Mouse (Mus musculus): ENCODE results near the gene Afmid. TPM values are rescaled to one million over a fixed set of nuclear protein-coding genes. Genes with fewer than 3 reads are reported as not detected.
"Not testable (repeated sequence)": the region's sequence is repeated elsewhere in the genome, so short reads cannot be mapped to it uniquely, and the experiment has no call there.

The Afmid gene
- total RNA-seq, 2 experiments from 2014 or later, result 0.70 to 9.4 TPM

GRCm38 (mm10) chr11:117792281-117792888 lies 33.3 kb upstream of the Afmid start:
- peak; percentile 72 for ATAC-seq (replicated peaks; ENCODE audit: low FRiP score, low TSS enrichment, poor library complexity, severe bottlenecking)

DNA sequence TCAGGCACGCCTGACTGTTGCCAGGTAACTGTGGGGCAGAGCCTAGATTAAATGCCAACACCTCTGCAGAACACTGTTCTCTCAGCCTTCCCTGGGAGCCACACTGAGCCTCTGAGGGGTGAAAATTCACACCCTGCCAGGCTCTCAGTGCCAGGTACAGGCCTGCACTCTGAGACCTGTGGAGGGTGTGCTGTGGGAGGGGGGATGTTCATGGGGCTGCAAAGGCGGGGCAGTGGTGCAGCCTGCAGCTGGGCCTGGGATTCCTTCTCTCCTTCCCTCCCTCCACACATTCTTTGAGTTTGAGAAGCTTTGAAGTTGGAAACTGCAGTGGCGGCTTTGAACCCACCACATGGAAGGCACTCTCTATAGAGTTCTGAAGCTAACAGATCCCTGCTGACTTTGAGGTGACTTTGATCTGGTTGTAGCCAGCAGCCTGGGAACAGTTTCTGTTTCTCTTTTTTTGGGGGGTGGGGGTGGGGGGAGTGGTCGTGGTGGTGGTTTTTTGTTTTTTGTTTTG lies 31.6 kb upstream of the Afmid start:
- ATAC-seq (replicated peaks; ENCODE audit: low FRiP score, low TSS enrichment, poor library complexity, severe bottlenecking), result no peak

GRCm38 (mm10) chr11:117796954-117797353 lies 28.8 kb upstream of the Afmid start:
- ATAC-seq (replicated peaks; ENCODE audit: low FRiP score, low TSS enrichment, poor library complexity, severe bottlenecking), result peak; percentile 9; the same call in 1 of the 2 replicates

DNA sequence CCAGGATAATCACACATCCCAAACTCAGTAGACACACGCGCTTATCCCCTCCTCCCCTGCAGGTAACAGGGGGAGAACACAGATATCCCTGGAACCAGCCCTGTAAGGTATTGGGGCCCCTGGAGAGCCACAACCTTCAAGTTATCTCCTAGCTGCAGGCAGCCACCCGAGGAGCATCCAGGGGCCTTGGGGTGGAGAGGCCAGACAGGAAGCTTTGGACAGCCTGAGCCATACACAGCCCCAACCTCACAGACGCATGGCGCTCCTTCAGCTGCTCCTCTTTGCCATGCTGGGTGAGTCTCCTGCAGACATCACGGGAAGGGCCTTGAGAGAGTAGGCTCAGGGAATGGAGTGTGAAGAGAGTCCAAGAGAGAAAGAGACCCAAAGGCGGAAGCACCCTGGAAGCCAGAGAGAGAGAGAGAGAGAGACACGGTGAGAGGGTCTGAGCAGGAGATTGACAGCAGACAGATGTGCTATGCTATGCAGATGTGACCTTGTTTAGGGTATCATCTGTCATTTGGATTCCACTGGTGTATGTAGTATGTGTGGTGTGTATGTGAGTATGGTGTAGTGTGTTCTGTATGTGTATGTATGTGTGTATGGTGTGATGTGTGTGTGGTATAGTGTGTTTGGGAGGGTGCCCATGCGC lies 28.1 kb upstream of the Afmid start, which contains the start of gene 6030468B19Rik:
6030468B19Rik (plus strand) TSS at position 150 of the 649 bp plus-strand sequence.
- peak; percentile 84 for ATAC-seq (replicated peaks; ENCODE audit: low FRiP score, low TSS enrichment, poor library complexity, severe bottlenecking)

- ATAC-seq (replicated peaks; ENCODE audit: low FRiP score, low TSS enrichment, poor library complexity, severe bottlenecking), result peak; percentile 42
Measured at GRCm38 (mm10) chr11:117798160-117798541, 27.6 kb upstream of the Afmid start.

- ATAC-seq (replicated peaks; ENCODE audit: low FRiP score, low TSS enrichment, poor library complexity, severe bottlenecking), result no peak
Measured at GRCm38 (mm10) chr11:117799174-117799573, 26.6 kb upstream of the Afmid start.

- ATAC-seq (replicated peaks; ENCODE audit: low FRiP score, low TSS enrichment, poor library complexity, severe bottlenecking), result no peak
Measured at GRCm38 (mm10) chr11:117800038-117800437, 25.7 kb upstream of the Afmid start.

DNA sequence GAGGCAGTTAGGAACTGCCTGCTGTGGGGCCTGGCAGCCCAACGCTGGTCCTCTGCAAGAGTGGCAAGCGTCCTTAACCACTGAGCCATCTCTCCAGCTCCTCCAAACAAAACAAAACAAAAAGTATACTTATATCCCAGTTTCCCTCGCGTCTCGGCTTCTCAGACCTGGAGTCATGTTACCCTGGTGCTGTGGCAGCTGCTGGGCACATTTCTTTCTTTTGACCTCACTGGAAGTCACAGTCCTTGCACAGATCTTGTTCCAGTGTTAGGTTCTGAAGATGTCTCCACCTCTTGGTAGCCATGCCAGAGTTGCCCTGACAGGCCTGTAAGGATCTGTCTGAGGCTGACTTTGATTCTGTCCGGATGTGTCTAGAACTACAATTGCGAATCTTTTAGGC lies 24.1 kb upstream of the Afmid start:
- ATAC-seq (replicated peaks; ENCODE audit: low FRiP score, low TSS enrichment, poor library complexity, severe bottlenecking), result no peak

- ATAC-seq (replicated peaks; ENCODE audit: low FRiP score, low TSS enrichment, poor library complexity, severe bottlenecking), result no peak
Measured at GRCm38 (mm10) chr11:117803166-117803688, 22.5 kb upstream of the Afmid start.

GRCm38 (mm10) chr11:117806781-117807180 lies 18.9 kb upstream of the Afmid start:
- ATAC-seq (replicated peaks; ENCODE audit: low FRiP score, low TSS enrichment, poor library complexity, severe bottlenecking), result no peak

DNA sequence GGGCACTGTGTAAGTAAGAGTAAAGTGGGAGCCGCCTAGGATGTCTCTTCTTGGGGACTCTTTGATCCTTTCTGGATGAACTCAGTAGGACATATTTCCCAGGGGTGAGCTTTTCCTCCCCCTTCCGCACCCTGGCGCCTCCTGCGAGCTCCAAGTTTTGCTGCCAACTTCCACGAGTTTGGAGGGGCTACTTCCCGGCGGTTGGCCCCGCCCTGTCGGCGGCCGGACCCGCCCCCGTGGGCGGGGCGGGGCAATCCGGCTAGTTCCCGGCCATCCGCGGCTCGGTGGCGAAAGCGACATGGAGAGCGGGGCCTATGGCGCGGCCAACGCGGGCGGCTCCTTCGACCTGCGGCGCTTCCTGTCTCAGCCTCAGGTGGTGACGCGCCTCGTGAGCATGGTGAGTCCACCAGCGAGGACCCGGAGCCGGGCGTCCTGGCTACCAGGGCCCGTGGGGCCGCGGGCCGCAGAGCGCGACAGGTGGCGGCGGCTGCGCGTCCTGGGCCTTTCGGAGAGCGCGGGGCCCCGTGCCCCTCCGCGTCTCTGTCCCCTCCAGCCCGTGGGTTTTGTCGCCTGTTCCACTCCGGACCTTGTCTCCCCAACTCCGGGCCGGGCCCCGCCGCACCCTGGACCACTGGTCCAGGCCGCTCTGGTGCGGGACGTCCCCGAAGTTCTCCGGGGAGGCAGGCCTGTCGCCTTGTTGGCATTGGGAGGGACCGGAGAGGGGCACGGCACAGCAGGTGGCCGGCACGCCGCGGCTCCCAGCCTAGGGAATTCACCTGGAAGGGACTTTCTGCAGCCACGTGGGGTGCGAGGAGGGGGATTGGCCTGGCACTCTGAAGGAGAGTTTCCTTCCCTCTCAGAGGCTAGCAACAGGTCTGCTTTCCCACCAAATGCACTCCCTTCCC lies 16.1 kb upstream of the Afmid start, which contains the start of the genes Gm20708 and Syngr2:
Gm20708 (plus strand) TSS at position 262 of the 905 bp plus-strand sequence.
Syngr2 (plus strand) TSS at position 262 of the 905 bp plus-strand sequence.
- peak; percentile 42; the same call in 1 of the 2 replicates for ATAC-seq (replicated peaks; ENCODE audit: low FRiP score, low TSS enrichment, poor library complexity, severe bottlenecking)

GRCm38 (mm10) chr11:117810401-117811046 lies 15.2 kb upstream of the Afmid start:
- ATAC-seq (replicated peaks; ENCODE audit: low FRiP score, low TSS enrichment, poor library complexity, severe bottlenecking), result peak; percentile 79

GRCm38 (mm10) chr11:117813867-117814266 lies 11.9 kb upstream of the Afmid start:
- ATAC-seq (replicated peaks; ENCODE audit: low FRiP score, low TSS enrichment, poor library complexity, severe bottlenecking), result no peak

DNA sequence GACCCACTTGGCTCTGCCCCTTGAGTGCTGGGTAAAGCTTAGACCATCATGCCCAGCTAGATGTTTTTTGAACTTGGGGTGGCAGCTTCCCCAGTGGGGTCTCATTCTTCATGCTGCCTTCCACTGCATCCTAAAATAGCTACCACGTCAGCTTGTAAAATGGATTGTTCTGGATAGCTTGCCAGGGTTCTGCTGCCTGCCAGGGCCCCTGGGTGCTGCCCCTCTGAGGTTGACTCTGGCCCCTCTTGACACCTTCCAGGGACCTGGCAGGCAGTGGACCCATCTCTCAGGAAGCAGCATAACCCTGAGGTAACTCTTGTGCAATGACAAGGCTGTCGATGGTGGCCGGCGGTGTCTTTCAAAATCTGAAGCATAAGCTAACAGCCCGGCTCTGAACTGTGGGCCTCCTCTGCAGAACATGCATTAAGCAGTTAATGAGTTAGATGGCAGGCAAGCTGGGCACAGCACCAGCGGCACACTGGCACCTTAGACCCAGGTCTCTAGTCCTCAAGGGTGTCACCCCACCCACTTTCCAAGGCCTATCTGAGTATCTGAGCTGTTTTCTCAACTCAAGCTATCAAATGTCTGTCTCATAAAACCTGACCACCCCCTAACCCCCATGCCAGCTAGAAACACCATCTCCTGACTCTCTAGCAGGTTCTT lies 10.9 kb upstream of the Afmid start:
- ATAC-seq (replicated peaks; ENCODE audit: low FRiP score, low TSS enrichment, poor library complexity, severe bottlenecking), result no peak

GRCm38 (mm10) chr11:117815850-117816249 lies 9.9 kb upstream of the Afmid start:
- ATAC-seq (replicated peaks; ENCODE audit: low FRiP score, low TSS enrichment, poor library complexity, severe bottlenecking), result not testable (repeated sequence)

GRCm38 (mm10) chr11:117816389-117816996 lies 9.2 kb upstream of the Afmid start:
- 0 out of 2 replicates have a peak, but pooled peaks have one; percentile 26 for ATAC-seq (replicated peaks; ENCODE audit: low FRiP score, low TSS enrichment, poor library complexity, severe bottlenecking)

DNA sequence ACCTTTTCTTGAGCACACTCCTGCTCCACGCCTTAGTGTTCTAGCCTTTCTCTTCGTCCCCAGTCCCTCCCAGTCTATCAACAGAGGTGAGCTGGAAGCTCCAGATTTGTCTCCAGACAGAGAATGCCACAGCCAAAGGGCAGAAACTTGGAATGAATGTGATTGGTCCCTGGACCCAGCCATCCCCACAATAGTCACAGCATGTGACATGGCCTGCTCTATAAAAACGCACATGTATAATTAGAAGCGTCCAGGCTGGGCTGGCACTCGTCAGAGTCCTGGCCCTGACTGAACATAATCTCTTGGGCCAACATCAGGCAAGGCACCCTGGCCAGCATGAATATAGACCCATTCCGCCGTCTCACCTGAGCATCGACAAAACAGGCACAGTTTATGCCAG lies 6.6 kb upstream of the Afmid start:
- no peak for ATAC-seq (replicated peaks; ENCODE audit: low FRiP score, low TSS enrichment, poor library complexity, severe bottlenecking)

- ATAC-seq (replicated peaks; ENCODE audit: low FRiP score, low TSS enrichment, poor library complexity, severe bottlenecking), result no peak
Measured at GRCm38 (mm10) chr11:117820173-117820572, 5.6 kb upstream of the Afmid start.
